Mouse (Mus musculus) MEL (cell line): ENCODE measurements around the gene Gm42417. TPM values are rescaled to one million over a fixed set of nuclear protein-coding genes. Genes with fewer than 3 reads are reported as not detected.

Experiments
- DNase-seq: peaks from one replicate; pipeline ENCODE4 v3.0.0; 2011; ENCODE audit warnings: low read depth, low spot score
- H3K27ac ChIP-seq: 2 replicates; pipeline ENCODE4 v1.5.1; 2012; ENCODE audit warnings: low read depth, mild to moderate bottlenecking, control low read depth, low read length, moderate library complexity; ENCODE audit not compliant: control insufficient read depth
- H3K27me3 ChIP-seq, 2 experiments: fragments of 150-350 bp in 1 of 2; sonication (generic) in 1 of 2; 2 replicates each; pipeline ENCODE4 v1.6.1; 2012; ENCODE audit warnings: low read length in 2 of 2, mild to moderate bottlenecking in 2 of 2, improper control_type of control experiment in 1 of 2, moderate library complexity in 1 of 2; ENCODE audit not compliant: insufficient read depth in 2 of 2, control insufficient read depth in 1 of 2
- H3K36me3 ChIP-seq, 2 experiments: 2 replicates each; pipeline ENCODE4 v1.6.1; 2012 to 2014; ENCODE audit warnings: low read length in 2 of 2, improper control_type of control experiment in 1 of 2, inconsistent platforms in 1 of 2, mild to moderate bottlenecking in 1 of 2; ENCODE audit not compliant: insufficient read depth in 2 of 2, control insufficient read depth in 1 of 2
- H3K4me1 ChIP-seq, 2 experiments: fragments of 150-350 bp in 1 of 2; sonication (generic) in 1 of 2; 2 replicates each; pipeline ENCODE4 v1.6.1; 2012; ENCODE audit warnings: low read length in 2 of 2, improper control_type of control experiment in 1 of 2, mild to moderate bottlenecking in 1 of 2; ENCODE audit not compliant: insufficient read depth in 2 of 2, control insufficient read depth in 1 of 2
- H3K4me3 ChIP-seq, 2 experiments: fragments of 150-350 bp in 1 of 2; sonication (generic) in 1 of 2; 2 replicates each; pipeline ENCODE4 v1.5.1; 2012; ENCODE audit warnings: low read depth in 2 of 2, low read length in 2 of 2, mild to moderate bottlenecking in 2 of 2, moderate library complexity in 2 of 2, control low read depth in 1 of 2, improper control_type of control experiment in 1 of 2; ENCODE audit not compliant: control insufficient read depth in 1 of 2, insufficient read depth in 1 of 2
- H3K79me2 ChIP-seq: 2 replicates; pipeline ENCODE4 v1.6.1; 2012; ENCODE audit warnings: mild to moderate bottlenecking, low read length, moderate library complexity; ENCODE audit not compliant: control insufficient read depth, poor library complexity, insufficient read depth
- H3K9ac ChIP-seq: 2 replicates; pipeline ENCODE4 v1.6.1; 2012; ENCODE audit warnings: low read depth, mild to moderate bottlenecking, control low read depth, low read length, moderate library complexity; ENCODE audit not compliant: control insufficient read depth, poor library complexity, severe bottlenecking
- H3K9me3 ChIP-seq: fragments of 150-350 bp; sonication (generic); replicated peaks from 2 replicates; pipeline ENCODE4 v1.6.1; 2012; ENCODE audit warnings: mild to moderate bottlenecking, low read length, improper control_type of control experiment, moderate library complexity; ENCODE audit not compliant: insufficient read depth
- BHLHE40 ChIP-seq: IDR thresholded peaks from 2 replicates; pipeline ENCODE4 v1.6.1; 2012; ENCODE audit warnings: low read depth, mild to moderate bottlenecking, inconsistent platforms, low read length, improper control_type of control experiment, borderline replicate concordance
- CHD1 ChIP-seq: IDR thresholded peaks from 2 replicates; pipeline ENCODE4 v1.6.1; 2012; ENCODE audit warnings: low read depth, mild to moderate bottlenecking, inconsistent platforms, low read length, improper control_type of control experiment
- CTCF ChIP-seq, 3 experiments: IDR thresholded peaks in 2 of 3; conservative IDR thresholded peaks in 1 of 3; 2 replicates each; pipeline ENCODE4 v1.5.1; 2011 to 2012; ENCODE audit warnings: low read length in 3 of 3, low read depth in 2 of 3, mild to moderate bottlenecking in 2 of 3, improper control_type of control experiment in 1 of 3, inconsistent platforms in 1 of 3, mixed read lengths in 1 of 3, moderate library complexity in 1 of 3; ENCODE audit not compliant: control insufficient read depth in 1 of 3, insufficient read depth in 1 of 3, poor library complexity in 1 of 3, severe bottlenecking in 1 of 3
- ELF1 ChIP-seq: IDR thresholded peaks from 2 replicates; pipeline ENCODE4 v1.6.1; 2014; ENCODE audit warnings: low read depth, mild to moderate bottlenecking, inconsistent platforms, low read length, improper control_type of control experiment, moderate library complexity
- ETS1 ChIP-seq: IDR thresholded peaks from 2 replicates; pipeline ENCODE4 v1.6.1; 2012; ENCODE audit warnings: low read depth, mild to moderate bottlenecking, inconsistent platforms, low read length, improper control_type of control experiment, moderate library complexity
- GABPA ChIP-seq: IDR thresholded peaks from 2 replicates; pipeline ENCODE4 v1.6.1; 2012; ENCODE audit warnings: low read depth, mild to moderate bottlenecking, inconsistent platforms, low read length, improper control_type of control experiment, moderate library complexity
- MAZ ChIP-seq: IDR thresholded peaks from 2 replicates; pipeline ENCODE4 v1.6.1; 2012; ENCODE audit warnings: low read depth, mild to moderate bottlenecking, inconsistent platforms, low read length, improper control_type of control experiment
- MEF2A ChIP-seq: IDR thresholded peaks from 2 replicates; pipeline ENCODE4 v1.6.1; 2014; ENCODE audit warnings: low read depth, mild to moderate bottlenecking, inconsistent platforms, low read length, improper control_type of control experiment; ENCODE audit not compliant: poor library complexity, insufficient replicate concordance, severe bottlenecking; ENCODE audit errors: extremely low read depth
- MYB ChIP-seq: IDR thresholded peaks from 2 replicates; pipeline ENCODE4 v1.6.1; 2011; ENCODE audit warnings: mild to moderate bottlenecking, low read depth, low read length, improper control_type of control experiment
- NELFE ChIP-seq: IDR thresholded peaks from 2 replicates; pipeline ENCODE4 v1.6.1; 2011; ENCODE audit warnings: low read depth, low read length, improper control_type of control experiment
- NRF1 ChIP-seq: IDR thresholded peaks from 2 replicates; pipeline ENCODE4 v1.6.1; 2014; ENCODE audit warnings: low read depth, mild to moderate bottlenecking, inconsistent platforms, low read length, improper control_type of control experiment, moderate library complexity; ENCODE audit not compliant: poor library complexity, insufficient read depth, severe bottlenecking
- POLR2A ChIP-seq, 2 experiments: IDR thresholded peaks; 2 replicates each; pipeline ENCODE4 v1.6.1; 2011 to 2012; ENCODE audit warnings: low read length in 2 of 2, mild to moderate bottlenecking in 2 of 2, control low read depth in 1 of 2, improper control_type of control experiment in 1 of 2, low read depth in 1 of 2, moderate library complexity in 1 of 2; ENCODE audit not compliant: control insufficient read depth in 1 of 2, insufficient read depth in 1 of 2, poor library complexity in 1 of 2
- POLR2AphosphoS2 ChIP-seq: IDR thresholded peaks from 2 replicates; pipeline ENCODE4 v1.6.1; 2011; ENCODE audit warnings: low read length, improper control_type of control experiment
- POLR2AphosphoS5 ChIP-seq: IDR thresholded peaks from 2 replicates; pipeline ENCODE4 v1.6.1; 2012; ENCODE audit warnings: low read depth, borderline replicate concordance, mild to moderate bottlenecking, inconsistent platforms, low read length, moderate library complexity, mixed read lengths
- RCOR1 ChIP-seq: IDR thresholded peaks from 2 replicates; pipeline ENCODE4 v1.6.1; 2012; ENCODE audit warnings: low read depth, mild to moderate bottlenecking, inconsistent platforms, low read length, improper control_type of control experiment
- SMC3 ChIP-seq: IDR thresholded peaks from 2 replicates; pipeline ENCODE4 v1.6.1; 2011; ENCODE audit warnings: low read depth, low read length, improper control_type of control experiment
- TAL1 ChIP-seq: IDR thresholded peaks from 2 replicates; pipeline ENCODE4 v1.6.1; 2012; ENCODE audit warnings: mild to moderate bottlenecking, inconsistent platforms, low read length, moderate library complexity, mixed read lengths
- USF1 ChIP-seq: IDR thresholded peaks from 2 replicates; pipeline ENCODE4 v1.6.1; 2014; ENCODE audit warnings: low read depth, mild to moderate bottlenecking, inconsistent platforms, low read length, improper control_type of control experiment, moderate library complexity
- USF2 ChIP-seq, 2 experiments: IDR thresholded peaks; 2 replicates each; pipeline ENCODE4 v1.6.1; 2011 to 2012; ENCODE audit warnings: improper control_type of control experiment in 2 of 2, low read length in 2 of 2, borderline replicate concordance in 1 of 2, inconsistent platforms in 1 of 2, low read depth in 1 of 2, mild to moderate bottlenecking in 1 of 2; ENCODE audit not compliant: insufficient read depth in 1 of 2
- ZC3H11A ChIP-seq: IDR thresholded peaks from 2 replicates; pipeline ENCODE4 v1.6.1; 2012; ENCODE audit warnings: low read depth, mild to moderate bottlenecking, inconsistent platforms, low read length, improper control_type of control experiment
- ZMIZ1 ChIP-seq: IDR thresholded peaks from 2 replicates; pipeline ENCODE4 v1.6.1; 2012; ENCODE audit warnings: low read depth, mild to moderate bottlenecking, inconsistent platforms, low read length, improper control_type of control experiment, moderate library complexity
- ZNF384 ChIP-seq: IDR thresholded peaks from 2 replicates; pipeline ENCODE4 v1.6.1; 2012; ENCODE audit warnings: low read depth, mild to moderate bottlenecking, inconsistent platforms, low read length, improper control_type of control experiment
- polyA plus RNA-seq, 2 experiments: library from polyadenylated mRNA; stranded (reverse) in 1 of 2; unstranded in 1 of 2; fragments of >175 nt in 1 of 2; fragments of >200 nt in 1 of 2; gene quantifications; 2 replicates each; pipeline versions ENCODE4 v1.2.1 to v1.2.4; 2012; ENCODE audit warnings: low replicate concordance in 2 of 2, low read depth in 1 of 2; ENCODE audit not compliant: insufficient read length in 2 of 2, insufficient read depth in 1 of 2, missing spikeins in 1 of 2
- total RNA-seq: library from RNA; depleted of rRNA; stranded (reverse); fragments of 300-350 nt; gene quantifications from 2 replicates; pipeline ENCODE4 v1.2.3, GENCODE M21; 2012

Gene Gm42417
- total and polyA plus RNA-seq, 3 experiments, result 0.74 TPM; not detected in 2

- TF ChIP-seq ZMIZ1 (no peak), ETS1 (no peak), BHLHE40 (no peak), SMC3 (no peak), POLR2A (IDR thresholded peaks at IDR 0.05; ENCODE audit: control insufficient read depth in 1 of 2, insufficient read depth in 1 of 2, low read depth in 1 of 2, low read length in 2 of 2, poor library complexity in 1 of 2) (no peak), MYB (no peak), MAZ (no peak), USF2 (IDR thresholded peaks at IDR 0.05; ENCODE audit: borderline replicate concordance in 1 of 2, insufficient read depth in 1 of 2, low read depth in 1 of 2, low read length in 2 of 2) (no peak), TAL1 (no peak), ZNF384 (no peak), POLR2AphosphoS5 (no peak), USF1 (no peak), RCOR1 (no peak), NRF1 (no peak), GABPA (no peak), ZC3H11A (no peak)
Measured at GRCm38 (mm10) chr1:36575347-36575746, 36.1 kb upstream of the Gm42417 start.

GRCm38 (mm10) chr1:36574196-36574955, 35.1 kb upstream of the Gm42417 start:
- Histone ChIP-seq H3K27me3 (no peaks in the 10 kb centered on the region; a peak in 2 of 4 replicates), H3K4me3 (no peak overlapping the region), H3K9me3 (no peaks in the 10 kb centered on the region), H3K27ac (no peak overlapping the region), H3K36me3 (no peaks in the 10 kb centered on the region), H3K4me1 (no peaks in the 10 kb centered on the region), H3K79me2 (no peaks in the 10 kb centered on the region), H3K9ac (no peak overlapping the region)
- TF ChIP-seq POLR2AphosphoS2 (no peak), CTCF (IDR thresholded peaks at IDR 0.05 in 2 of 3, conservative IDR thresholded peaks at IDR 0.05 in 1 of 3; ENCODE audit: control insufficient read depth in 1 of 3, insufficient read depth in 1 of 3, low read depth in 2 of 3, low read length in 3 of 3, poor library complexity in 1 of 3, severe bottlenecking in 1 of 3) (no peak), NRF1 (no peak), TAL1 (no peak), SMC3 (no peak), MEF2A (no peak), GABPA (no peak), MYB (no peak), POLR2AphosphoS5 (no peak), ETS1 (no peak), ELF1 (no peak), CHD1 (no peak), NELFE (no peak)
- no peak for DNase-seq

More at GRCm38 (mm10) chr1:36575347-36575746, 36.1 kb upstream of the Gm42417 start:
- Histone ChIP-seq H3K9ac (no peak overlapping the region), H3K36me3 (no peaks in the 10 kb centered on the region), H3K4me3 (no peak overlapping the region), H3K27ac (no peak overlapping the region), H3K9me3 (no peaks in the 10 kb centered on the region), H3K27me3 (no peaks in the 10 kb centered on the region; a peak in 2 of 4 replicates), H3K79me2 (no peaks in the 10 kb centered on the region), H3K4me1 (no peaks in the 10 kb centered on the region)
- no peak for DNase-seq
